Mouse (Mus musculus): ENCODE results near the gene Ccdc188. TPM values are rescaled to one million over a fixed set of nuclear protein-coding genes. Genes with fewer than 3 reads are reported as not detected.

Ccdc188 gene
- polyA plus RNA-seq, 1 experiment from 2014 or later: 0.15 TPM

DNA sequence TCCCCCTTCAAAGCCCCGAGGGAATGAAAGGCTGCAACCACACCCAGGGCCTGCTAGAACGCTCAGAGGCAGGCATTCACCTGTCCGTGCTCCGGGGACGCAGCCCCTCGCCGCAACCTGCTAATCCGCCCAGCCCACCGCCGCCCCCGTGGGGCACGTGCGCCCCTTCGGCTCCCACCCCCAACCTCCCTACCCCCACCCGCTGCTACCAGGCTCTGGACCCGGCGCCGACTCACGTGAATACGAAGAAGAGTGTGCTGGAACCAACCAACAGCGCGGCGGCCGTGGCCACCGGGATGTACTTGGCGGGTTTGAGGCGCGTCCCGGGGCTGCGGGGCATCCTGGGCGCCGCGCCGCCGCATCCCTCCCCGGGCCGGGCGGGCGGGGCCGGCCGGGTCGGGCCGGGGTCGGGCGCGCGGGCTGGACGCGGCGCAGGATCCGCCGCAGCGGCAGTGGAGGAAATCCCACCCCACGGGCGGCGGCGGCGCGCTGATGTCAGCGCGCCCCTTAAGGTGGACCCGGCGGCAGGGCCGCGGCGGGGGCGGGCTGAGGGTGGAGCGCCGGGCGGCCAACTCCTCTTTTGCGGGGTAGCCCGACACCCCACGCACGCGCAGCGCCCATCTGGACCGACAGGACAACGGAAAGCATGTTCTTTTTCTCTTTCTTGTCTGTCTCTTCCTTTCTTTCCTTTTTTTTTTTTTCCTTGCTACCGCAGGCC, 17.2 kb downstream of the Ccdc188 start, which contains the start of gene Zdhhc8:
TSS of gene Zdhhc8 (minus strand) at position 466 of the 718 bp plus-strand sequence.
- peak within 1 kb of the TSS; percentile 91 for H3K4me2 ChIP-seq
- peak within 1 kb of the TSS; percentile 88 for H3K4me3 ChIP-seq
- 1% methylated on average over 78 of the region's 79 CpGs for WGBS
- H3K4me1 ChIP-seq (replicated peaks): peaks cover 51% of the 10 kb centered on the region
- ATAC-seq (ENCODE audit: insufficient number of reproducible peaks, low FRiP score): peak; percentile 81
- H3K36me3 ChIP-seq: peaks cover 25% of the 10 kb centered on the region
- H3K27me3 ChIP-seq (replicated peaks): no peaks in the 10 kb centered on the region
- no peaks in the 10 kb centered on the region for H3K9me3 ChIP-seq (replicated peaks)
- peak within 1 kb of the TSS; percentile 87 for H3K9ac ChIP-seq
- H3K27ac ChIP-seq (ENCODE audit: poor library complexity, severe bottlenecking): peak within 1 kb of the TSS; percentile 92

DNA sequence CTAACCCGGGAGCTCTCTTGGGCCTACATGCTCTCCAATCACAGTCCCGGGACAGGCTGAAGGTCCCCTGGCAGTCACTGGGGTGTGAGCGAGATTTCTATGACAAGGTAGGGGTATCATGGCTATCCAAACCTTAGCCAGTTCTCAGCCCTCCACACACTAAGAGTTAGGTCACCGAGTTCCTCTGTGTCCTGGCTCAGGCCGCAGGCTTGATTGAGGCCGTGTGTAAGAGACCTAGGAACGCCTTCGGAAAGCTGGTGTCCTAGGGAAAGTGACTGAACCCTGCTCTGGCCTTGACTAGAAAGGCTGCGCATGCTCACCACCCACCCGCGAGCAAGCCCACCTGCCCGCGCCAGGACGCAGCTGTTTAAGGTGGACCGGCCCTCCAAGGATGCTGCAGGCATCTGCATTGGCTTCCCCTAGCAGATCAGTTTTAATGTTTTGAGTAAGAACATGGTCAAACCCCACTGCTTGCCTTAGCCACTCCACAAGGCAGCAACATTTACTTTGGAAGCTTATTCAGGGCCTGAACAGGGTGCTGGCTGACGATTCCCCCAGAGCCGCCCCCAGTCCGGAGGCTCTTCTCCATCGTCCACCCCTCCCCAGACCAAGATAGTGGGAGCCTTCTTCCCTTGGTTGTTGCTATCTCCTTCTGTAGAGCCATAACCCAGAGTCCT, 17.8 kb downstream of the Ccdc188 start:
- peak overlapping the region; percentile 91 for H3K4me2 ChIP-seq
- H3K27me3 ChIP-seq (replicated peaks): no peaks in the 10 kb centered on the region
- peaks cover 44% of the 10 kb centered on the region for H3K4me1 ChIP-seq (replicated peaks)
- H3K4me3 ChIP-seq: peak overlapping the region; percentile 88
- ATAC-seq (ENCODE audit: insufficient number of reproducible peaks, low FRiP score): peak; percentile 54
- H3K9me3 ChIP-seq (replicated peaks): no peaks in the 10 kb centered on the region
- H3K36me3 ChIP-seq: peaks cover 32% of the 10 kb centered on the region
- H3K9ac ChIP-seq: peak overlapping the region; percentile 87
- peak overlapping the region; percentile 92 for H3K27ac ChIP-seq (ENCODE audit: poor library complexity, severe bottlenecking)
- 5% methylated on average over 19 of the region's 19 CpGs for WGBS

DNA sequence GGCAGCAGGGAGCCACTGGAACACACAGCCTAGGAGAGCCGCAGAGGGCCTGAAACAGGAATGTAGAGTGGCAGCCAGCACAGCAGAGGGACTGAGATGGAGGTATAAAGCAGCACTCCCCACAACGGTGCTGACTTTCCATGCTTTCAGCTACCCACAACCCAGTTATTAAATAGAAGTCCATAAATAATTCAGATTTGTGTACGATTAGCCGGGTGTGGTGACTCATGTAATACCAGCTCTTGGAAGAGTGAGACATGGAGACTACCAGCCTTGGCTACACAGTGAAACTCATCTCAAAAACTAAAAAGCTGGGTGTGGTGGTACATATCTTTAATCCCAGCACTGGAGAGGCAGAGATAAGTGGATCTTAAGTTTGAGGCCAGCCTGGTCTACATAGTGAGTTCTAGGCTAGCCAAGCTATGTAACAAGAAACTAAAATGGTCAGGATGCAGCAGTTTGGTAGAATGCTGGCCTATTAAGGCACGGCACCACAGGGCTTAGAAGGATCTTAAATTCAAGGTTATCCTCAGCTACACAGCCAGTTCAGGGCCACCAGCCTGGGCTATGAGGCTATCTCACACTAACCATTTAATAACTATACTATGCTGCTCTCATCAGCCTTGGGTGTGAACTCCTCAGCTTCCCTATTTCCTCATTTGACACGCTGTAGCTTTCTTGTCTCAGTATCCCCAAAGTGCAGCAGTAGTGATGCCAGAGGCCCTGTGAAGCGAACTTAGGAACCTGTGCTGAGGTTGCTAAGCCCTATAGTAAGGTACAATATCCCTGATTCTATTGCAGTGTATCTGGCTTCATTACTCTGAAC, 19.2 kb downstream of the Ccdc188 start:
- H3K4me2 ChIP-seq: peak overlapping the region; percentile 91; the same call in 1 of the 2 replicates
- peak overlapping the region; percentile 87; the same call in 1 of the 2 replicates for H3K9ac ChIP-seq
- peak overlapping the region; percentile 92; the same call in 1 of the 2 replicates for H3K27ac ChIP-seq (ENCODE audit: poor library complexity, severe bottlenecking)
- H3K4me3 ChIP-seq: no peak overlapping the region
- no peak for ATAC-seq (ENCODE audit: insufficient number of reproducible peaks, low FRiP score)
- H3K27me3 ChIP-seq (replicated peaks): no peaks in the 10 kb centered on the region
- no peaks in the 10 kb centered on the region for H3K9me3 ChIP-seq (replicated peaks)
- H3K36me3 ChIP-seq: peaks cover 45% of the 10 kb centered on the region
- H3K4me1 ChIP-seq (replicated peaks): peaks cover 31% of the 10 kb centered on the region
- 78% methylated on average over 7 of the region's 7 CpGs for WGBS

DNA sequence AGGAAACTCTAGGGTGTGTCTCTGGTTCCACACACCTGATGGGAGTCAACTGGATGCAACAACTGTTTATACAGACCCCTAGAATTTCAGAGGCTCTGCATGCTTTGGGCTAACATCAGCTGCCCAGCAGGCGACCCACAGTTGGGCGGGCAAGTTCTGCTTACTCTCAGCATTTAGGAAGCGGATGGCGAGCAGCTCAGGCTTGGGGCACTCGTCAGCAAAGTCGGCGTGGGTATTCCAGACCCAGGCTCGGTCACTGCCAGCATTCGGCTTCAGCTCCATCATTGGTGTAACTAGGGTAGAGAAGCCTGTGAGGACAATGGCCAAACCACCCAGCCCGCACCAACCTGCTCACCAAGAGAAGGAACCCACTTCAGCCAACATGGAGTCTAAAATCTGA, 23.9 kb downstream of the Ccdc188 start:
- no peaks in the 10 kb centered on the region for H3K27me3 ChIP-seq (replicated peaks)
- H3K4me1 ChIP-seq (replicated peaks): peaks cover 6% of the 10 kb centered on the region
- WGBS: 92% methylated on average over 10 of the region's 10 CpGs
- no peak overlapping the region for H3K27ac ChIP-seq (ENCODE audit: poor library complexity, severe bottlenecking)
- no peak overlapping the region for H3K9ac ChIP-seq
- no peak overlapping the region for H3K4me2 ChIP-seq
- no peak overlapping the region for H3K4me3 ChIP-seq
- no peak for ATAC-seq (ENCODE audit: insufficient number of reproducible peaks, low FRiP score)
- H3K9me3 ChIP-seq (replicated peaks): no peaks in the 10 kb centered on the region
- peaks cover 88% of the 10 kb centered on the region for H3K36me3 ChIP-seq

DNA sequence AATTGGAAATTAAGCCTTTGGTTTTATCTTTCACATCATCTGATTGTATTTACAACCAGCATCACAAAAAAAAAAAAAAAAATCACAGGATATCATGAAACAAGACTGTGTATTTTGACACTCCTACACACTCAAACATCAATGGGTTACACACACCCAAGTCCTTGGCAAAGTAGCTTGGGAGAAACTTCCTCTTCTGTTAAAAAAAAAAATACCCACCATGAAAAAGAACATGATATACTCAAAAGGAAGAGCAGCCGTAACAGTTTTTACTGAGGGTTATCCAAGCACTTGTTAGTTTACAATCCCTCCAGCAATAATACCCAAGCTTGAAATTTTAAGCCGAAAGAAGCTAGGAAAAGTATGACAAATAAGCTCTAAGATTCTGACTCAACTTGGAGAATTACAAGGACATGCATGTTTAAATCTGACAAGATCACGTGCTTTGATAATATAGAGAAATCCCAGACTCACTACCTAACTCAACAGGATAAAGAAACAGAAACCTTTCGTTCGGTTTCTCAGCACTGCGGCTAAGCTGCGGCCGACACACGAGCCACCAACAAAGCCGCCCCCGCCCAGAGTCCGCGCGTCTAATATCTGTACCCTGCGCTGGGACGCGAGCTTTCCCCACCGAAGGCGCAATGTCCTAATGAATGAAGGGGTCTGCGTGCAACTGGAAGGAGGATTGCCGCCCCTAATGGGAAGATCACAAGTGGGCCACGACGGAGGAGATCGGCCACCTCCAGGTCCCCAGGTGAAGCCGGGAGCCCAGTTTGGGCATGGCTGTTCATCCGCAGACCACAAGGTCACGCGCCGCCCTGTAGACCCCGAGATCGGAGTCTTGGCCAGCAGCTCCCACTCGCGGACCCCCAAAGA, 30.1 kb downstream of the Ccdc188 start:
- H3K4me2 ChIP-seq: peak overlapping the region; percentile 93
- H3K4me1 ChIP-seq (replicated peaks): peaks cover 37% of the 10 kb centered on the region
- peaks cover 64% of the 10 kb centered on the region for H3K36me3 ChIP-seq
- H3K27ac ChIP-seq (ENCODE audit: poor library complexity, severe bottlenecking): peak overlapping the region; percentile 90
- peak overlapping the region; percentile 86 for H3K4me3 ChIP-seq
- peak overlapping the region; percentile 96 for H3K9ac ChIP-seq
- no peaks in the 10 kb centered on the region for H3K9me3 ChIP-seq (replicated peaks)
- under 1% methylated on average over 33 of the region's 33 CpGs for WGBS
- peak; percentile 6; the same call in 1 of the 2 replicates for ATAC-seq (ENCODE audit: insufficient number of reproducible peaks, low FRiP score)
- no peaks in the 10 kb centered on the region for H3K27me3 ChIP-seq (replicated peaks)

DNA sequence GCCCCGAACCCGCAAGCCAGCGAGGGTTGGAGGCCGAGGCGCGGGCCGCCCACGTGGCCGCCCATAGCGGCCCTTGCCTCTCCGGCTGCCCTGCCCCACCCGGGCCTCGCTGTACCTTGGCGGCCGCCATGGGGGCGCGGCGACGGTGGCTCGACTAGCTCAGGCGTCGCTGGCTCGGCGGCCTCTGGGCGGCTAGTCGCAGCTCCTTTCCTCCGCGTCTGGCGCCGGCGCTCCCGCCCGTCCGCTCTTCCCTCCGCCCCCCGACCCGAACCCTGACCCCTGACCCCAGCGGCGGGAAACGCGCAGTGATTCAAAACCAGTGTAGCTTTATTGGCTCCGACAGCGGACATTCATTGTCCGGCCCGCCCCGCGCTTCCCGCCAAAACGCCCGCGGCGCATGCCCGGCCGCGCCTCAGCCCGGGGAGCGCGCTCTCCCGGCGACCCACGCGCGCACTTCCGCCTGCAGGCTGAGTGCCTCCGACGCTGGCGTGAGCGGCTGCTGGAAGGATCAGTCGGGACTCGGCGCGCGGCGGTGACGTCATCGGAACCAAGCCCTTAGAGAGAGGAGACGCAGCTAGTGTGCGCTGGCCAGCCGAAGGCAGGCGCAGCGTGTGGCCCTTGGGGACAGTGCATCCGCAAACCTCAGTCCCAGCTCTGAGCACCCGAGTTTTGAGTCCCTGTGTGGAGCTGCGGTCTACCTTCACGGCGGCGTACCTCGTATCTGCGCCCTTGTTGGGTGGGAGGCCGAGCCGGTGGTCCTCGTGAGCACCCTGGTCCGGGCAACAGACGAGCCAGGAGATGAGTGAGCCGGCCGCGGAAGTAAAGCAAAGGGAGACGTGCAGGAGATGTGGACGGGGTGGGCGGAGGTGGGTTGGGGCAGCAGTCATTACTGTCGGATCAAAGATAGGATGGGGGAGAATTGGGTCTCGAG, 31.0 kb downstream of the Ccdc188 start, which contains the start of the genes Trmt2a and Ranbp1:
TSS of gene Trmt2a (plus strand) at position 247 of the 931 bp plus-strand sequence.
TSS of gene Ranbp1 (minus strand) at position 300 of the 931 bp plus-strand sequence.
- WGBS: under 1% methylated on average over 98 of the region's 102 CpGs
- Histone ChIP-seq H3K4me2 (peak within 1 kb of the TSS; percentile 93), H3K27ac (ENCODE audit: poor library complexity, severe bottlenecking) (peak within 1 kb of the TSS; percentile 91), H3K9ac (peak within 1 kb of the TSS; percentile 96), H3K9me3 (replicated peaks) (no peaks in the 10 kb centered on the region), H3K4me1 (replicated peaks) (peaks cover 37% of the 10 kb centered on the region), H3K36me3 (peaks cover 64% of the 10 kb centered on the region), H3K4me3 (peak within 1 kb of the TSS; percentile 86), H3K27me3 (replicated peaks) (no peaks in the 10 kb centered on the region)
- peak; percentile 93 for ATAC-seq (ENCODE audit: insufficient number of reproducible peaks, low FRiP score)

DNA sequence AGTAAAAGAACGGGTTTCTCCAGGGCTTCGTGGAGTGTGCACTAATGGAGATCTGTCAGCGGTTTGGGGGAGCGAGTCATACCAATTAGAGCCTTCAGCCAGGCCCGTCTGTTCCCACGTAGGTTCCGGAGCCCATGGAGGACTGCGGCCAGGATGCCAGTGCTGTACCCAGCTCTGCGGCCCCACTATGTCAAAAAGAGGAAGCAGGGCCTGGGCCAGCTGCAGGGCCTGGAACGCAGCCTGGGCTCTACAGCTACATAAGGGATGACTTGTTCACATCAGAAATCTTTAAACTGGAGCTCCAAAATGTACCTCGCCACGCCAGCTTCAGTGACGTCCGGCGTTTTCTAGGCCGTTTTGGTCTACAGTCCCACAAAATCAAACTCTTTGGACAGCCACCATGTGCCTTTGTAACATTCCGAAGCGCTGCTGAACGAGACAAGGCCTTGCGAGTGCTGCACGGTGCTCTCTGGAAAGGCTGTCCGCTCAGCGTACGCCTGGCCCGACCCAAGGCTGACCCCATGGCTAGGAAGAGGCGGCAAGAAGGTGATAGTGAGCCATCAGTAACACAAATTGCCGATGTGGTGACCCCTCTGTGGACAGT, 31.8 kb downstream of the Ccdc188 start:
- WGBS: 4% methylated on average over 27 of the region's 27 CpGs
- Histone ChIP-seq H3K4me1 (replicated peaks) (peaks cover 37% of the 10 kb centered on the region), H3K4me3 (peak overlapping the region; percentile 86), H3K27me3 (replicated peaks) (no peaks in the 10 kb centered on the region), H3K9me3 (replicated peaks) (no peaks in the 10 kb centered on the region), H3K4me2 (peak overlapping the region; percentile 93), H3K36me3 (peaks cover 65% of the 10 kb centered on the region), H3K9ac (peak overlapping the region; percentile 85), H3K27ac (ENCODE audit: poor library complexity, severe bottlenecking) (peak overlapping the region; percentile 91)
- ATAC-seq (ENCODE audit: insufficient number of reproducible peaks, low FRiP score): 0 out of 2 replicates have a peak, but pooled peaks have one; percentile 3

DNA sequence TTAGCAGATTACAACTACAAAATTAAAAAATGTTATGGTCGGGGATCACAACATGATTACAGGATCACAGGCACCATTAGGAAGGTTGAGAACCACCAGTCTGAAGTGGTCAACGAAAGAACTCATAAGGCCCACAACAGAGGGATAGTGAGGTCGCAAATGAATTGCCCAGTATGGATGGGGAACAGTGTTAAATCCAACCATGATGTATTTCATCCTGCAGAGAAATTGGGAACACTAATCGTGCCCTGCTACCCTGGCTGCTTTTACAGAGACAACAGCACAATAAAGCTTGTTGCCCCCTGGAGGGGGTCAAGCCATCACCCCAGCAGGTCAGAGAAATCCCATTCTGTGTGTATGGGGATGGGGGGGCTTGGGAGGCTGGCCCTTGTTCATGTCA, 32.6 kb downstream of the Ccdc188 start:
- peak overlapping the region; percentile 93 for H3K4me2 ChIP-seq
- H3K27ac ChIP-seq (ENCODE audit: poor library complexity, severe bottlenecking): no peak overlapping the region
- 71% methylated on average over 4 of the region's 4 CpGs for WGBS
- no peak overlapping the region; the same call in 1 of the 2 replicates for H3K9ac ChIP-seq
- no peak for ATAC-seq (ENCODE audit: insufficient number of reproducible peaks, low FRiP score)
- peaks cover 65% of the 10 kb centered on the region for H3K36me3 ChIP-seq
- peaks cover 37% of the 10 kb centered on the region for H3K4me1 ChIP-seq (replicated peaks)
- peak overlapping the region; percentile 86 for H3K4me3 ChIP-seq
- no peaks in the 10 kb centered on the region for H3K27me3 ChIP-seq (replicated peaks)
- no peaks in the 10 kb centered on the region for H3K9me3 ChIP-seq (replicated peaks)

Data from heart, embryonic 12.5 days (tissue).